Mouse (Mus musculus) hindbrain, postnatal 0 days (tissue): ENCODE data around the gene BC049352. TPM values are rescaled to one million over a fixed set of nuclear protein-coding genes. Genes with fewer than 3 reads are reported as not detected.

Experiments
- ATAC-seq: fragments of 200-750 bp; cut with Nextera tagmentation; 2 replicates; pipeline ENCODE4 v1.8.0; 2017; ENCODE audit warnings: mild to moderate bottlenecking, moderate TSS enrichment, moderate library complexity
- DNase-seq: peaks from one replicate; pipeline ENCODE4 v3.0.0-alpha.2; 2015; ENCODE audit warnings: low spot score
- H3K27ac ChIP-seq: fragments of 300-500 bp; sonication (generic); 2 replicates; pipeline ENCODE4 v1.5.1; 2014; ENCODE audit warnings: mild to moderate bottlenecking
- H3K27me3 ChIP-seq: fragments of 300-500 bp; sonication (generic); 2 replicates; pipeline ENCODE4 v1.6.1; 2014; ENCODE audit warnings: low read length, mixed read lengths; ENCODE audit not compliant: insufficient read depth
- H3K36me3 ChIP-seq: fragments of 300-500 bp; sonication (generic); 2 replicates; pipeline ENCODE4 v1.6.1; 2014; ENCODE audit warnings: low read length, mixed read lengths; ENCODE audit not compliant: insufficient read depth
- H3K4me1 ChIP-seq: fragments of 300-500 bp; sonication (generic); 2 replicates; pipeline ENCODE4 v1.6.1; 2014; ENCODE audit warnings: antibody characterized with exemption, low read length, mixed read lengths; ENCODE audit not compliant: insufficient read depth
- H3K4me2 ChIP-seq: fragments of 300-500 bp; sonication (generic); 2 replicates; pipeline ENCODE4 v1.6.1; 2014; ENCODE audit warnings: low read depth, mild to moderate bottlenecking, low read length, moderate library complexity, mixed read lengths
- H3K4me3 ChIP-seq: fragments of 300-500 bp; sonication (generic); 2 replicates; pipeline ENCODE4 v1.5.1; 2014; ENCODE audit warnings: low read length
- H3K9ac ChIP-seq: fragments of 300-500 bp; sonication (generic); replicated peaks from 2 replicates; pipeline ENCODE4 v1.6.1; 2014; ENCODE audit warnings: mild to moderate bottlenecking, low read length, moderate library complexity, mixed read lengths
- H3K9me3 ChIP-seq: fragments of 300-500 bp; sonication (generic); 2 replicates; pipeline ENCODE4 v1.6.1; 2016; ENCODE audit warnings: low read length, mixed read lengths
- CTCF ChIP-seq: IDR thresholded peaks from 2 replicates; pipeline ENCODE4 v1.5.1; 2016; ENCODE audit warnings: antibody characterized with exemption, control low read depth, low read depth
- WGBS: fragments of 180-500 bp; shearing (Covaris S2); extraction: QIAGEN DNeasy Blood & Tissue Kit; methylation state at CpG from one replicate; pipeline ENCODE4 v1.1.7; 2014; 5-methylcytosine and 5-hydroxymethylcytosine counted together
- polyA plus RNA-seq: library from polyadenylated mRNA; unstranded; fragments of >200 nt; fragmentation: Nextera tagmentation; extraction: Ambion mirVana; gene quantifications from 2 replicates; pipeline ENCODE4 v1.2.1, GENCODE M21; 2015
- total RNA-seq: library from RNA; depleted of rRNA; stranded (reverse); fragments of >200 nt; gene quantifications from 2 replicates; pipeline ENCODE4 v1.2.3, GENCODE M21; 2014

Gene BC049352
- total and polyA plus RNA-seq, 2 experiments from 2014 or later, result 0.16 TPM; not detected in 1

GRCm38 (mm10) chr9:45142686-45143085, 39.1 kb upstream of the BC049352 start:
- no peaks in the 10 kb centered on the region for H3K9me3 ChIP-seq
- H3K27ac ChIP-seq, result no peak overlapping the region
- TF ChIP-seq CTCF, result no peak
- peaks cover 37% of the 10 kb centered on the region for H3K27me3 ChIP-seq
- H3K4me1 ChIP-seq, result 0 out of 2 replicates have a peak, but pooled peaks cover 3% of the 10 kb centered on the region
- no peak for ATAC-seq
- H3K9ac ChIP-seq, result no peak overlapping the region
- H3K36me3 ChIP-seq, result no peaks in the 10 kb centered on the region
- WGBS, result 56% methylated on average over 3 of the region's 3 CpGs
- no peak for DNase-seq
- no peak overlapping the region for H3K4me3 ChIP-seq
- no peak overlapping the region for H3K4me2 ChIP-seq

GRCm38 (mm10) chr9:45145533-45146266, 36.1 kb upstream of the BC049352 start:
- WGBS, result 4% methylated on average over 27 of the region's 27 CpGs
- peak; percentile 14 for DNase-seq
- peak; percentile 68 for ATAC-seq
- TF ChIP-seq CTCF, result peak; percentile 46
- H3K27me3 ChIP-seq, result peaks cover 18% of the 10 kb centered on the region
- H3K36me3 ChIP-seq, result no peaks in the 10 kb centered on the region
- peak overlapping the region; percentile 78 for H3K4me2 ChIP-seq
- 0 out of 2 replicates have a peak, but pooled peaks cover 3% of the 10 kb centered on the region for H3K4me1 ChIP-seq
- peak overlapping the region; percentile 37 for H3K4me3 ChIP-seq
- peak overlapping the region; percentile 37 for H3K9ac ChIP-seq
- no peaks in the 10 kb centered on the region for H3K9me3 ChIP-seq
- no peak overlapping the region for H3K27ac ChIP-seq

- Histone ChIP-seq H3K4me1 (0 out of 2 replicates have a peak, but pooled peaks cover 3% of the 10 kb centered on the region), H3K36me3 (no peaks in the 10 kb centered on the region), H3K4me3 (peak overlapping the region; percentile 37), H3K4me2 (peak overlapping the region; percentile 78), H3K9me3 (no peaks in the 10 kb centered on the region), H3K27ac (no peak overlapping the region), H3K9ac (peak overlapping the region; percentile 37), H3K27me3 (peaks cover 19% of the 10 kb centered on the region)
- peak; percentile 94 for TF ChIP-seq CTCF
- 0% methylated on average over 5 of the region's 5 CpGs for WGBS
- peak; percentile 84 for DNase-seq
- ATAC-seq, result peak; percentile 61; the same call in 1 of the 2 replicates
These were observed 35.6 kb upstream of the BC049352 start for GRCm38 (mm10) chr9:45146267-45146597.

- H3K9ac ChIP-seq, result no peak overlapping the region
- DNase-seq (no peak), ATAC-seq (no peak)
- H3K4me2 ChIP-seq, result no peak overlapping the region
- TF ChIP-seq CTCF, result no peak
- H3K27ac ChIP-seq, result no peak overlapping the region
- H3K9me3 ChIP-seq, result no peaks in the 10 kb centered on the region
- H3K4me1 ChIP-seq, result 0 out of 2 replicates have a peak, but pooled peaks cover 2% of the 10 kb centered on the region
- WGBS, result 63% methylated on average over 1 of the region's 1 CpGs
- 0 out of 2 replicates have a peak, but pooled peaks cover 4% of the 10 kb centered on the region for H3K27me3 ChIP-seq
- H3K36me3 ChIP-seq, result no peaks in the 10 kb centered on the region
- H3K4me3 ChIP-seq, result no peak overlapping the region
These were observed 30.9 kb upstream of the BC049352 start for GRCm38 (mm10) chr9:45150933-45151332.

- WGBS, result 78% methylated on average over 7 of the region's 7 CpGs
- 0 out of 2 replicates have a peak, but pooled peaks cover 4% of the 10 kb centered on the region for H3K27me3 ChIP-seq
- DNase-seq (no peak), ATAC-seq (no peak)
- no peaks in the 10 kb centered on the region for H3K4me1 ChIP-seq
- H3K36me3 ChIP-seq, result no peaks in the 10 kb centered on the region
- H3K4me2 ChIP-seq, result no peak overlapping the region
- no peaks in the 10 kb centered on the region for H3K9me3 ChIP-seq
- no peak overlapping the region for H3K4me3 ChIP-seq
- TF ChIP-seq CTCF, result no peak
- no peak overlapping the region for H3K27ac ChIP-seq
- no peak overlapping the region for H3K9ac ChIP-seq
These were observed 28.4 kb upstream of the BC049352 start for GRCm38 (mm10) chr9:45153361-45153760.

- no peaks in the 10 kb centered on the region for H3K36me3 ChIP-seq
- DNase-seq (no peak), ATAC-seq (no peak)
- H3K27ac ChIP-seq, result no peak overlapping the region
- no peak overlapping the region for H3K9ac ChIP-seq
- H3K9me3 ChIP-seq, result no peaks in the 10 kb centered on the region
- H3K27me3 ChIP-seq, result no peaks in the 10 kb centered on the region
- no peaks in the 10 kb centered on the region for H3K4me1 ChIP-seq
- no peak overlapping the region for H3K4me2 ChIP-seq
- WGBS, result 74% methylated on average over 5 of the region's 5 CpGs
- H3K4me3 ChIP-seq, result no peak overlapping the region
- no peak for TF ChIP-seq CTCF
These were observed 13.9 kb upstream of the BC049352 start for GRCm38 (mm10) chr9:45167903-45168302.

GRCm38 (mm10) chr9:45170150-45170549, 11.7 kb upstream of the BC049352 start:
- no peak for ATAC-seq
- 89% methylated on average over 5 of the region's 5 CpGs for WGBS
- no peaks in the 10 kb centered on the region for H3K36me3 ChIP-seq
- H3K4me3 ChIP-seq, result no peak overlapping the region
- DNase-seq, result no peak
- H3K27me3 ChIP-seq, result no peaks in the 10 kb centered on the region
- H3K9me3 ChIP-seq, result no peaks in the 10 kb centered on the region
- TF ChIP-seq CTCF, result no peak
- no peaks in the 10 kb centered on the region for H3K4me1 ChIP-seq
- H3K9ac ChIP-seq, result no peak overlapping the region
- H3K27ac ChIP-seq, result no peak overlapping the region
- no peak overlapping the region for H3K4me2 ChIP-seq
